Mouse (Mus musculus): ENCODE measurements around the gene Ddx19b. TPM values are rescaled to one million over a fixed set of nuclear protein-coding genes. Genes with fewer than 3 reads are reported as not detected.
"Not testable (repeated sequence)": the region's sequence is repeated elsewhere in the genome, so short reads cannot be mapped to it uniquely, and the experiment has no call there.

The Ddx19b gene
- total RNA-seq, 2 experiments from 2014 or later = 12.2 to 12.8 TPM

DNA sequence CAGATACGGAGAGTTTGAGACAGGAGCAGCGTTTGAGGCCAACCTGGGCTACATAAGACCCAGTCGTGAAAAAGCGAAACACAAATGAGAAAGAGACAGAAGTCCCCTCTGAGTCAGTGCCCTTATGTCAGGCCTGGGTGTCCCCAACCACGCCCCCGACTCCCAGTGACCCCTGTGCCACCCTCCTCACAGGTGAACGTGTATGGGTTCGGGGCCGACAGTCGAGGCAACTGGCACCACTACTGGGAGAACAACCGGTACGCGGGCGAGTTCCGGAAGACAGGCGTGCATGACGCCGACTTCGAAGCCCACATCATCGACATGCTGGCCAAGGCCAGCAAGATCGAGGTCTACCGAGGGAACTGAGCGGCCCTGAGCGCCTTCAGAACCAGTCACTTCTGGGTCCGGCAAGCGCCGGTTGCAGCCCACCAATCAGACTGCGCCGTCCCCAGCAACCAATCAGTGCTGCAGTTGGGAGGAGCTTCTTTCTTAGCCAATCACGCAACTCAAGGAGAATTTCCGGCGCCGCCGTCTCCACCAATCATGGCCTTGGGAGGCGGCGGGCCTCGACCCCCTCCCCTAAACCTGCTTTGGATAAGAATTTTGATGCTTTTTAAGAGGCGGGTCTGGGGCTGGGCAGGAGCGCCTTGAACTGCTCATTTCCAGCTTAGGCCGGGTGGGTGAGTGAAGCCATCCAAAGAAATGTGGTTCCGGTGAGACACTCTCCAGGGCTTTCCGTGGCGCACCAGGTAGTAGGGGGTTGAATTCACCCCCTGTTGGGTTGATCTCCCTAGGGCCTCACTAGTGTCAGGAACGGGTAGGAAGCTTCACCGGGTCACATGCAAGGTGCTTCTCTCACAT, 61.4 kb downstream of the Ddx19b start:
- DNase-seq = peak; percentile 90 to 91
- intact Hi-C loops (cut with DNase I) = loop anchor here (5.0 kb wide), 2 partner anchors 68 to 218 kb away; partner anchors contain the start of gene Fuk

GRCm38 (mm10) chr8:110967326-110967725, 64.2 kb downstream of the Ddx19b start:
- no peak for DNase-seq
- intact Hi-C loops (cut with DNase I) = loop anchor here (5.0 kb wide), 1 partner anchor 65 kb away; the partner anchor contains the start of gene Fuk

DNA sequence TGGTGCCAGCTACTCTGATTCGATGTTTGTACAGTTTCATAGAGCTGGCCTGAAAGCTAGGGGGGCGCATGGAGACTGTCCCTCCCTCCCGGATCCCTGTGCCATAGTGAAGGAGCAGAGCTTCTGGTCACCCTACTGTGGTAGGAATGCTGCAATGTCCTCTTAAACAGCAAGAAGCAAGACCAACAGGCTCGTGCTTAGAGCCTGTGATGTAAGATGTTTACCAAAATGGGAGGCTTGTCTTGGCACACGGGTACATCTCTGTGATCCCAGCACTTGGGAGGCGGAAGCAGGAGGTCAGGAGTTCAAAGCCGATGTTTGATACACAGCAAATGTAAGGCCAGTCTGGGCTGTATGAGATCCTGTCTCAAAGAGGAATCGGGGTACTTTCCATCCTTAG, 65.0 kb downstream of the Ddx19b start:
- intact Hi-C loops (cut with DNase I) = loop anchor here (5.0 kb wide), 1 partner anchor 64 kb away; the partner anchor contains the start of gene Fuk
- DNase-seq = no peak

GRCm38 (mm10) chr8:110965594-110965993, 66.0 kb downstream of the Ddx19b start:
- intact Hi-C loops (cut with DNase I) = loop anchor here (1.0 to 5.0 kb wide), 4 partner anchors 15 to 63 kb away; partner anchors contain the start of gene Fuk

DNA sequence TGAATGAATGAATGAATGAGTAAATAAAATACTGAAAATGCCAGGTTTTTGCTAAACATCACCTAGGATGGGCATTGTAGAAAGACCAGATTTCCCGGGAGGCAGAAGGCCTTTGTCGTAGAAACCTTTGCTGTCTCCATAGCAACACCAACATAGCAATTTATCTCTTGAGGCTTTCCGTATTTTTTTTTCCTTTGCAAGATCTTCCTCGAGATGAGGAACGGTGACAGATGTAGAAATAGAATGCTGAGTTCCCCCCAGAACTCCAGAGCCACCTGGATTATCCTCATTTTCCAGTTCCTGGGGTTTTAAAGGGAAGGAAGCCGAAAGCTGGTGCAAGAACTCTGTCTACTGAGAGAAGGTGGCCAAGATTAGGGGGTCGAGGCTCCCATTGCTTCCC, 66.9 kb downstream of the Ddx19b start:
- intact Hi-C loops (cut with DNase I) = loop anchor here (1.0 to 5.0 kb wide), 4 partner anchors 14 to 62 kb away; partner anchors contain the start of gene Fuk
- DNase-seq = no peak

More at GRCm38 (mm10) chr8:110965594-110965993, 66.0 kb downstream of the Ddx19b start:
- peak; percentile 95 for DNase-seq

DNA sequence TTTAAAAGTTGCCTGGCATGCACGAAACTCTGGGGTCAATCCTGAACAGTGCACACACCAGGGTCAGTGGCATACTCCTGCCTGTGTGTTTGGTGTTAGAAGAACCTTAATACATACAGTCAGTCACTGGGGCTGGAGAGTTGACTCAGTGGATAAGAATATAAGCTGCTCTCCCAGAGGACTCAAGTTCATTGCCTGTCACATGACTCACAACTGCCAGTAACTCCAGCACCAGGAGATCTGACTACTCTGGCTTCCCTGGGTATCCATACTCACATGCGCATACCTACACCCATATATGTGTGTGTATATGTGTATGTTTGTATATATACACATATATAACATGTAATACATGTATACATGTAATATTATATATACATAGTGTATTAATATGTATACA, 68.5 kb downstream of the Ddx19b start:
- intact Hi-C loops (cut with DNase I) = no loop called here
- no peak for DNase-seq

DNA sequence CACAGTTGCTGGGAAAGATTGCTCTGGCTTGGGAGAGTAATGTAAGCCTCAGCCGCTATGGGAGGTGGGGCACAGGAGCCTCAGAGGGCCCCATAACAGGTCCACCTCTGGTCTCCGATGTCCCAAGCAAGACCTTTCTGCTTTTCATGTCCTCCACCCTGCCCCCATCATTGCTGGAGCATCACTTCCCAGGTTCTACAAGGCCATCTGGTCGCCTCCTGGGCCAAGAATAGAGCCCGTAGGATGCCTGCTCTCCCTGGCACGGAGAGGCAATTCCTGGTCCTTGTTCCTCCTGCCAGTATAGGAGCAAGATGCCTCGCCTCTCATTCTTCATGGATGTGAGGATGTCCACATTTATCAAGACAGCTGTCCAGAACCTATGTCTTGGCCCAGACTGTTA, 71.6 kb downstream of the Ddx19b start:
- DNase-seq = no peak
- intact Hi-C loops (cut with DNase I) = no loop called here

DNA sequence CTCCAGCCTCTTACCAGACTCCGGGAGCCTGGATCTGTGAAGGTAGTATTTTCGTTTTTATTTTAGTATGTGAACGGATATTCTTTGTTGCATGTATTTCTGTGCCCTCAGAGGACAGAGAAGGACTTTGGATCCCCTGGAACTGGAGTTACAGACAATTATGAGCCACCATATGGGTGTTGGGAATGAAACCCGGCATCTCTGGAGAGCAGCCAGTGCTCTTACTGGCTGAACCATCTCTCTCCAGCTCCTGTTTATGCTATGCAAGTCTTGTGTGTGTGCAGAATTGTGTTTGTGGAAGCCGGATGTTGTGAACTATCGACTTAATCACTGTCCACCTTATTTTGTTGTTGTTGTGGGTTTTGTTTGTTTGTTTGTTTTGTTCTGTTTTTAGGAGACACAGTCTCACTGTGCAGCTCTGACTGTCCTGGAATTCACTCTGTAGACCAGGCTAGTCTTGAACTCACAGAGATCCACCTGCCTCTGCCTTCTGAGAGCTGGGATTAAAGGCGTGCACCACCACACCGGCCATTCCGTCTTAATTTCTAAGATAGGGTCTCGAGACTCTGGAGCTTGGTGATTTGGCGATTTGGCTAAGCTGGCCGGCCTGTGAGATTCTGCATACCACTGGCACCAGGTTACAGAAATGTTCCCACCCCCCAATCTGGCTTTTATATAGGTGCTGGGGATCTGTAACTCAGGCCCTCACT, 72.3 kb downstream of the Ddx19b start:
- DNase-seq = no peak
- intact Hi-C loops (cut with DNase I) = no loop called here

- DNase-seq; intact Hi-C loops (cut with DNase I): not testable (repeated sequence)
Observed at GRCm38 (mm10) chr8:110958553-110958952, 73.0 kb downstream of the Ddx19b start.

- no peak for DNase-seq
- intact Hi-C loops (cut with DNase I) = no loop called here
Observed at GRCm38 (mm10) chr8:110958135-110958534, 73.4 kb downstream of the Ddx19b start.

- intact Hi-C loops (cut with DNase I) = no loop called here
- no peak for DNase-seq
Observed at GRCm38 (mm10) chr8:110957471-110957870, 74.1 kb downstream of the Ddx19b start.

GRCm38 (mm10) chr8:110956619-110957450, 74.7 kb downstream of the Ddx19b start:
- intact Hi-C loops (cut with DNase I) = no loop called here
- no peak for DNase-seq

DNA sequence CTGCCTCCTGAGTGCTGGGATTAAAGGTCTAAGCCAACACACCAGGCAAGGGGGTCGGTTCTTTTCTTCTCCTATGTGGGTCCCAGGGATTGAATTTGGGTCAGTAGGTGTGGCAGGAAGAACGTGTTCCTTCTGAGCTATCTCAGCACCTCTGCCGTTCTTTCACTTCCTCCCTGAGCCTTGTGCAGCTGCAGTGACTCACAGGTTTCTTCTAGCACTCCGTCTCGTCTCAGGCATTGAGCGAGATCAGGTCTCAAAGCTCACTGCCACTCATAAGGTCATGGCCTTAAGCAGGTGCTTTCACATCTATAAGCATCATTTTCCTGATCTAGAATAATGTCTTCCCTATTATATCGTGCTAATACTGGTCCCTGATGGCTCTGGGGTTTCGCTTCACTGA, 76.8 kb downstream of the Ddx19b start:
- DNase-seq = no peak
- intact Hi-C loops (cut with DNase I) = no loop called here

Small RNA genes lying within 50 kb of the gene (microRNA-seq; reads per million reads assigned to microRNA genes)
- gene Gm24103 = 0 reads per million in 2 experiments
- gene Mir3473d = 0.24 to 0.70 reads per million in 2 experiments

Other genes with a start within 250 kb of the Ddx19b start
- 1 to 10 TPM; 5.1 to 8.1 TPM for gene Il34, start 225.8 kb downstream of the Ddx19b start, total RNA-seq (2021)
- 10 to 100 TPM; 53.0 to 60.8 TPM for gene Cog4, start 185.2 kb downstream of the Ddx19b start, total RNA-seq (2021)
- 10 to 100 TPM; 52.2 to 57.0 TPM for gene Sf3b3, start 185.0 kb downstream of the Ddx19b start, total RNA-seq (2021)
- gene Fuk, start 129.3 kb downstream of the Ddx19b start, total RNA-seq (2021) = 1 to 10 TPM; 6.8 to 8.6 TPM
- gene St3gal2, start 111.8 kb downstream of the Ddx19b start, total RNA-seq (2021) = 10 to 100 TPM; 34.4 to 45.3 TPM
- 10 to 100 TPM; 39.2 to 41.1 TPM for gene Ddx19a, start 34.0 kb downstream of the Ddx19b start, total RNA-seq (2021)
- gene Aars, start 1.4 kb upstream of the Ddx19b start, total RNA-seq (2021) = 10 to 100 TPM; 39.1 to 42.0 TPM
- not detected for gene Exosc6, start 24.6 kb upstream of the Ddx19b start, total RNA-seq (2021)
- gene Clec18a, start 60.7 kb upstream of the Ddx19b start, total RNA-seq (2021) = under 1 TPM; 0.12 to 0.24 TPM
- 10 to 100 TPM; 75.0 to 78.5 TPM for gene Pdpr, start 62.9 kb upstream of the Ddx19b start, total RNA-seq (2021)
- gene Glg1, start 227.5 kb upstream of the Ddx19b start, total RNA-seq (2021) = 100 to 1,000 TPM; 112 to 123 TPM